Mouse (Mus musculus) liver, postnatal 0 days (tissue): Measurements from ENCODE around the gene Ccdc84. TPM values are rescaled to one million over a fixed set of nuclear protein-coding genes. Genes with fewer than 3 reads are reported as not detected.
A peak's percentile ranks its signal among the peaks of the same experiment; 100 is the strongest.

ENCODE experiments used
- ATAC-seq: fragments of 200-750 bp; cut with Nextera tagmentation; 2 replicates; pipeline ENCODE4 v1.8.0; 2017; ENCODE audit warnings: mild to moderate bottlenecking, moderate library complexity
- DNase-seq: peaks from one replicate; pipeline ENCODE4 v3.0.0-alpha.2; 2016
- H3K27ac ChIP-seq: fragments of 300-500 bp; sonication (generic); 2 replicates; pipeline ENCODE4 v1.5.1; 2014; ENCODE audit warnings: antibody characterized with exemption, moderate library complexity, mild to moderate bottlenecking, low read depth
- H3K27me3 ChIP-seq: fragments of 300-500 bp; sonication (generic); 2 replicates; pipeline ENCODE4 v1.6.1; 2014; ENCODE audit warnings: low read length, control low read depth, mixed read lengths; ENCODE audit not compliant: insufficient read depth
- H3K36me3 ChIP-seq: fragments of 300-500 bp; sonication (generic); replicated peaks from 2 replicates; pipeline ENCODE4 v1.6.1; 2014; ENCODE audit warnings: mild to moderate bottlenecking, control low read depth, low read length, moderate library complexity, mixed read lengths; ENCODE audit not compliant: insufficient read depth
- H3K4me1 ChIP-seq: fragments of 300-500 bp; sonication (generic); 2 replicates; pipeline ENCODE4 v1.6.1; 2014; ENCODE audit warnings: antibody characterized with exemption, mild to moderate bottlenecking, control low read depth; ENCODE audit not compliant: insufficient read depth
- H3K4me2 ChIP-seq: fragments of 300-500 bp; sonication (generic); 2 replicates; pipeline ENCODE4 v1.6.1; 2014; ENCODE audit warnings: low read depth, mild to moderate bottlenecking, low read length, moderate library complexity, mixed read lengths
- H3K4me3 ChIP-seq: fragments of 300-500 bp; sonication (generic); 2 replicates; pipeline ENCODE4 v1.5.1; 2014; ENCODE audit warnings: low read depth, low read length
- H3K9ac ChIP-seq: fragments of 300-500 bp; sonication (generic); replicated peaks from 2 replicates; pipeline ENCODE4 v1.6.1; 2014; ENCODE audit warnings: mild to moderate bottlenecking, moderate library complexity
- H3K9me3 ChIP-seq: fragments of 300-500 bp; sonication (generic); 2 replicates; pipeline ENCODE4 v1.6.1; 2016; ENCODE audit warnings: mild to moderate bottlenecking, control low read depth, low read length, mixed read lengths
- CTCF ChIP-seq: sonication (generic); IDR thresholded peaks from 2 replicates; pipeline ENCODE4 v1.5.1; 2016; ENCODE audit warnings: antibody characterized with exemption, low read depth
- EP300 ChIP-seq: IDR thresholded peaks from 2 replicates; pipeline ENCODE4 v1.6.1; 2016; ENCODE audit warnings: antibody characterized with exemption, low read depth, mild to moderate bottlenecking
- WGBS: fragments of 180-500 bp; shearing (Covaris S2); extraction: QIAGEN DNeasy Blood & Tissue Kit; methylation state at CpG from one replicate; pipeline ENCODE4 v1.1.7; 2014; ENCODE audit not compliant: insufficient replicate concordance; 5-methylcytosine and 5-hydroxymethylcytosine counted together
- polyA plus RNA-seq: library from polyadenylated mRNA; unstranded; fragments of >200 nt; fragmentation: Nextera tagmentation; extraction: Ambion mirVana; gene quantifications from 2 replicates; pipeline ENCODE4 v1.2.1, GENCODE M21; 2015

Ccdc84 gene
- polyA plus RNA-seq, 1 experiment from 2014 or later, result 12.5 TPM

- ATAC-seq (peak; percentile 33), DNase-seq (peak; percentile 62)
- H3K27ac ChIP-seq, result peak overlapping the region; percentile 93
- no peaks in the 10 kb centered on the region for H3K27me3 ChIP-seq
- peak overlapping the region; percentile 95 for H3K4me2 ChIP-seq
- H3K4me3 ChIP-seq, result peak overlapping the region; percentile 8; the same call in 1 of the 2 replicates
- peak overlapping the region; percentile 85 for H3K9ac ChIP-seq
- WGBS, result 54% methylated on average over 4 of the region's 4 CpGs
- peaks cover 56% of the 10 kb centered on the region for H3K36me3 ChIP-seq
- H3K9me3 ChIP-seq, result no peaks in the 10 kb centered on the region
- peaks cover 12% of the 10 kb centered on the region for H3K4me1 ChIP-seq
- no peak for TF ChIP-seq CTCF
- peak; percentile 43; the same call in 1 of the 2 replicates for TF ChIP-seq EP300
Measured at GRCm38 (mm10) chr9:44401081-44401480, 17.3 kb downstream of the Ccdc84 start.

GRCm38 (mm10) chr9:44399795-44400114 is 18.6 kb downstream of the Ccdc84 start:
- Histone ChIP-seq H3K27me3 (no peaks in the 10 kb centered on the region), H3K9ac (peak overlapping the region; percentile 85), H3K9me3 (no peaks in the 10 kb centered on the region), H3K4me1 (peaks cover 8% of the 10 kb centered on the region), H3K36me3 (peaks cover 50% of the 10 kb centered on the region), H3K4me2 (peak overlapping the region; percentile 95), H3K27ac (peak overlapping the region; percentile 93), H3K4me3 (peak overlapping the region; percentile 79)
- WGBS, result 84% methylated on average over 6 of the region's 6 CpGs
- ATAC-seq (no peak), DNase-seq (no peak)
- TF ChIP-seq CTCF (no peak), EP300 (no peak)

GRCm38 (mm10) chr9:44399114-44399794 is 19.1 kb downstream of the Ccdc84 start:
- ATAC-seq, result no peak
- Histone ChIP-seq H3K27me3 (no peaks in the 10 kb centered on the region), H3K9ac (peak overlapping the region; percentile 85), H3K4me3 (peak overlapping the region; percentile 79), H3K36me3 (peaks cover 45% of the 10 kb centered on the region), H3K4me1 (peaks cover 8% of the 10 kb centered on the region), H3K4me2 (peak overlapping the region; percentile 95), H3K9me3 (no peaks in the 10 kb centered on the region), H3K27ac (peak overlapping the region; percentile 93)
- no peak for TF ChIP-seq EP300
- TF ChIP-seq CTCF, result no peak
- 74% methylated on average over 13 of the region's 13 CpGs for WGBS
- DNase-seq, result no peak

- ATAC-seq (no peak), DNase-seq (no peak)
- Histone ChIP-seq H3K4me1 (peaks cover 8% of the 10 kb centered on the region), H3K27ac (peak overlapping the region; percentile 93), H3K9ac (peak overlapping the region; percentile 85), H3K4me3 (peak overlapping the region; percentile 79), H3K27me3 (no peaks in the 10 kb centered on the region), H3K4me2 (peak overlapping the region; percentile 95), H3K36me3 (peaks cover 38% of the 10 kb centered on the region), H3K9me3 (no peaks in the 10 kb centered on the region)
- 72% methylated on average over 9 of the region's 9 CpGs for WGBS
- TF ChIP-seq EP300 (no peak), CTCF (no peak)
Measured at GRCm38 (mm10) chr9:44398551-44398950, 19.8 kb downstream of the Ccdc84 start.

- Histone ChIP-seq H3K9me3 (no peaks in the 10 kb centered on the region), H3K4me3 (peak overlapping the region; percentile 79), H3K4me1 (peaks cover 8% of the 10 kb centered on the region), H3K9ac (peak overlapping the region; percentile 85), H3K36me3 (peaks cover 34% of the 10 kb centered on the region), H3K27ac (peak overlapping the region; percentile 93), H3K27me3 (no peaks in the 10 kb centered on the region), H3K4me2 (peak overlapping the region; percentile 95)
- ATAC-seq (peak; percentile 37), DNase-seq (peak; percentile 68)
- WGBS, result 27% methylated on average over 4 of the region's 4 CpGs
- TF ChIP-seq CTCF, result no peak
- no peak for TF ChIP-seq EP300
Measured at GRCm38 (mm10) chr9:44398087-44398486, 20.3 kb downstream of the Ccdc84 start.

- 1% methylated on average over 43 of the region's 43 CpGs for WGBS
- Histone ChIP-seq H3K27ac (peak within 1 kb of the TSS; percentile 93), H3K36me3 (peaks cover 22% of the 10 kb centered on the region), H3K4me2 (peak within 1 kb of the TSS; percentile 95), H3K9ac (peak within 1 kb of the TSS; percentile 85), H3K4me1 (peaks cover 8% of the 10 kb centered on the region), H3K4me3 (peak within 1 kb of the TSS; percentile 79), H3K27me3 (no peaks in the 10 kb centered on the region), H3K9me3 (no peaks in the 10 kb centered on the region)
- ATAC-seq, result peak; percentile 91
- peak; percentile 96 for DNase-seq
- peak; percentile 41 for TF ChIP-seq CTCF
- no peak for TF ChIP-seq EP300
Measured at GRCm38 (mm10) chr9:44396684-44397411, 21.5 kb downstream of the Ccdc84 start, which contains the start of gene Slc37a4. Slc37a4 (plus strand) TSS chr9:44396852.
